Mouse (Mus musculus) cerebellum, adult 2 months (tissue): ENCODE data around the gene Trp53bp1.

Experiments
- CTCF ChIP-seq: fragments of 200-500 bp; IDR thresholded peaks from 2 replicates; pipeline ENCODE4 v1.5.1; 2011; ENCODE audit warnings: low read depth, mild to moderate bottlenecking, control low read depth, low read length, moderate library complexity, borderline replicate concordance; ENCODE audit not compliant: insufficient read depth
- POLR2A ChIP-seq: fragments of 200-500 bp; IDR thresholded peaks from 2 replicates; pipeline ENCODE4 v1.6.1; 2011; ENCODE audit warnings: low read length, control low read depth, borderline replicate concordance; ENCODE audit not compliant: insufficient read depth

DNA sequence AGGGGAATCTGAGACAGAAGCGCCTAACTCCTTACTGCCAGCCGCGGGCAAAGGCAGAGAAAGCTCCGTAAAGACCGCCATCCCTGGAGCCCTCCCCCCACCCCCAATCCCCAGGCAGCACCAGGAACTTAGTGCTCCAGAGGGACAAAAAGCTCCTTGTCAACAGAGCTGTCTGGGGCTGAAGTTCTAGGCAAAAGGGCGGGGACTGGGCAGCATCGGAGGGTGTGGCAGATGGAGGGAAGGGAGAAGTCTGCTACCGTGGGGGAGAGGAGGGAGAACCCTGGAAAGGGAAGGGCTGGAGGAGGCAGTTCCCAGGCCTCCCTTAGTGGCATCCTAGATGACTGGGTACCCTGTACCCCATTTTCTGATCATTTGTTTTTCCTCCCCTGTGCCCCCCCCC, 26.9 kb upstream of the Trp53bp1 start:
- TF ChIP-seq CTCF (no peak), POLR2A (no peak)
